Mouse (Mus musculus): Measurements from ENCODE around the gene Olfr645. TPM values are rescaled to one million over a fixed set of nuclear protein-coding genes. Genes with fewer than 3 reads are reported as not detected.

The Olfr645 gene
- 0.07 TPM for polyA plus RNA-seq (2014; fragmentation: Illumina TruSeq; extraction: RNeasy Lipid Tissue Mini Kit (QIAGEN cat#74804); ENCODE audit: low read depth, low replicate concordance)

GRCm38 (mm10) chr7:104085365-104085764 is at the start of gene Olfr645:
TSS of gene Olfr645 (minus strand) at chr7:104085465.

GRCm38 (mm10) chr7:104129726-104130125 is 44.5 kb upstream of the Olfr645 start, which contains the start of gene Ubqln5:
TSS of gene Ubqln5 (minus strand) at chr7:104129826.

GRCm38 (mm10) chr7:104104757-104104972 is 19.4 kb upstream of the Olfr645 start, which contains the start of gene Olfr646:
TSS of gene Olfr646 (plus strand) at chr7:104104873.

GRCm38 (mm10) chr7:104071769-104072168 is 13.5 kb downstream of the Olfr645 start, which contains the start of gene Olfr644:
TSS of gene Olfr644 (minus strand) at chr7:104071869.

GRCm38 (mm10) chr7:104061345-104061744 is 23.9 kb downstream of the Olfr645 start, which contains the start of gene 4930516K23Rik:
TSS of gene 4930516K23Rik (minus strand) at chr7:104061445.

GRCm38 (mm10) chr7:104052566-104052965 is 32.7 kb downstream of the Olfr645 start, which contains the start of gene Olfr642:
TSS of gene Olfr642 (minus strand) at chr7:104052666.

GRCm38 (mm10) chr7:104035145-104035544 is 50.1 kb downstream of the Olfr645 start, which contains the start of gene Olfr641:
TSS of gene Olfr641 (plus strand) at chr7:104035445.

Other genes with a start within 250 kb of the Olfr645 start
- gene Hbb-bh2, start 244.9 kb downstream of the Olfr645 start, polyA plus RNA-seq (2014; fragmentation: Illumina TruSeq; extraction: RNeasy Lipid Tissue Mini Kit (QIAGEN cat#74804); ENCODE audit: low read depth, low replicate concordance) = not detected
- not detected for gene Hbb-bh1, start 242.3 kb downstream of the Olfr645 start, polyA plus RNA-seq (2014; fragmentation: Illumina TruSeq; extraction: RNeasy Lipid Tissue Mini Kit (QIAGEN cat#74804); ENCODE audit: low read depth, low replicate concordance)
- not detected for gene Hbb-y, start 232.2 kb downstream of the Olfr645 start, polyA plus RNA-seq (2014; fragmentation: Illumina TruSeq; extraction: RNeasy Lipid Tissue Mini Kit (QIAGEN cat#74804); ENCODE audit: low read depth, low replicate concordance)
- not detected for gene Olfr66, start 199.2 kb downstream of the Olfr645 start, polyA plus RNA-seq (2014; fragmentation: Illumina TruSeq; extraction: RNeasy Lipid Tissue Mini Kit (QIAGEN cat#74804); ENCODE audit: low read depth, low replicate concordance)
- not detected for gene Olfr64, start 191.0 kb downstream of the Olfr645 start, polyA plus RNA-seq (2014; fragmentation: Illumina TruSeq; extraction: RNeasy Lipid Tissue Mini Kit (QIAGEN cat#74804); ENCODE audit: low read depth, low replicate concordance)
- gene Olfr65, start 182.0 kb downstream of the Olfr645 start, polyA plus RNA-seq (2014; fragmentation: Illumina TruSeq; extraction: RNeasy Lipid Tissue Mini Kit (QIAGEN cat#74804); ENCODE audit: low read depth, low replicate concordance) = not detected
- not detected for gene Olfr631, start 156.6 kb downstream of the Olfr645 start, polyA plus RNA-seq (2014; fragmentation: Illumina TruSeq; extraction: RNeasy Lipid Tissue Mini Kit (QIAGEN cat#74804); ENCODE audit: low read depth, low replicate concordance)
- gene Olfr632, start 151.1 kb downstream of the Olfr645 start, polyA plus RNA-seq (2014; fragmentation: Illumina TruSeq; extraction: RNeasy Lipid Tissue Mini Kit (QIAGEN cat#74804); ENCODE audit: low read depth, low replicate concordance) = not detected
- gene Olfr633, start 141.0 kb downstream of the Olfr645 start, polyA plus RNA-seq (2014; fragmentation: Illumina TruSeq; extraction: RNeasy Lipid Tissue Mini Kit (QIAGEN cat#74804); ENCODE audit: low read depth, low replicate concordance) = not detected
- 0.03 TPM for gene Olfr635, start 114.3 kb downstream of the Olfr645 start, polyA plus RNA-seq (2014; fragmentation: Illumina TruSeq; extraction: RNeasy Lipid Tissue Mini Kit (QIAGEN cat#74804); ENCODE audit: low read depth, low replicate concordance)
- gene Olfr638, start 86.7 kb downstream of the Olfr645 start, polyA plus RNA-seq (2014; fragmentation: Illumina TruSeq; extraction: RNeasy Lipid Tissue Mini Kit (QIAGEN cat#74804); ENCODE audit: low read depth, low replicate concordance) = not detected
- gene Olfr639, start 68.2 kb downstream of the Olfr645 start, polyA plus RNA-seq (2014; fragmentation: Illumina TruSeq; extraction: RNeasy Lipid Tissue Mini Kit (QIAGEN cat#74804); ENCODE audit: low read depth, low replicate concordance) = 0.07 TPM
- gene Olfr640, start 59.9 kb downstream of the Olfr645 start, polyA plus RNA-seq (2014; fragmentation: Illumina TruSeq; extraction: RNeasy Lipid Tissue Mini Kit (QIAGEN cat#74804); ENCODE audit: low read depth, low replicate concordance) = not detected
- gene Olfr641, start 50.0 kb downstream of the Olfr645 start, polyA plus RNA-seq (2014; fragmentation: Illumina TruSeq; extraction: RNeasy Lipid Tissue Mini Kit (QIAGEN cat#74804); ENCODE audit: low read depth, low replicate concordance) = not detected
- gene Olfr642, start 32.8 kb downstream of the Olfr645 start, polyA plus RNA-seq (2014; fragmentation: Illumina TruSeq; extraction: RNeasy Lipid Tissue Mini Kit (QIAGEN cat#74804); ENCODE audit: low read depth, low replicate concordance) = 0.13 TPM
- gene 4930516K23Rik, start 24.0 kb downstream of the Olfr645 start, polyA plus RNA-seq (2014; fragmentation: Illumina TruSeq; extraction: RNeasy Lipid Tissue Mini Kit (QIAGEN cat#74804); ENCODE audit: low read depth, low replicate concordance) = 0.67 TPM
- not detected for gene Olfr644, start 13.6 kb downstream of the Olfr645 start, polyA plus RNA-seq (2014; fragmentation: Illumina TruSeq; extraction: RNeasy Lipid Tissue Mini Kit (QIAGEN cat#74804); ENCODE audit: low read depth, low replicate concordance)
- gene Olfr646, start 19.4 kb upstream of the Olfr645 start, polyA plus RNA-seq (2014; fragmentation: Illumina TruSeq; extraction: RNeasy Lipid Tissue Mini Kit (QIAGEN cat#74804); ENCODE audit: low read depth, low replicate concordance) = not detected
- 11.9 TPM for gene Ubqln5, start 44.4 kb upstream of the Olfr645 start, polyA plus RNA-seq (2014; fragmentation: Illumina TruSeq; extraction: RNeasy Lipid Tissue Mini Kit (QIAGEN cat#74804); ENCODE audit: low read depth, low replicate concordance)
- 0.60 TPM for gene Olfr643, start 51.9 kb upstream of the Olfr645 start, polyA plus RNA-seq (2014; fragmentation: Illumina TruSeq; extraction: RNeasy Lipid Tissue Mini Kit (QIAGEN cat#74804); ENCODE audit: low read depth, low replicate concordance)
- gene Ubqln3, start 57.8 kb upstream of the Olfr645 start, polyA plus RNA-seq (2014; fragmentation: Illumina TruSeq; extraction: RNeasy Lipid Tissue Mini Kit (QIAGEN cat#74804); ENCODE audit: low read depth, low replicate concordance) = 409 TPM
- 353 TPM for gene Ubqlnl, start 65.1 kb upstream of the Olfr645 start, polyA plus RNA-seq (2014; fragmentation: Illumina TruSeq; extraction: RNeasy Lipid Tissue Mini Kit (QIAGEN cat#74804); ENCODE audit: low read depth, low replicate concordance)
- gene Olfm5, start 79.4 kb upstream of the Olfr645 start, polyA plus RNA-seq (2014; fragmentation: Illumina TruSeq; extraction: RNeasy Lipid Tissue Mini Kit (QIAGEN cat#74804); ENCODE audit: low read depth, low replicate concordance) = not detected
- gene Olfr648, start 97.9 kb upstream of the Olfr645 start, polyA plus RNA-seq (2014; fragmentation: Illumina TruSeq; extraction: RNeasy Lipid Tissue Mini Kit (QIAGEN cat#74804); ENCODE audit: low read depth, low replicate concordance) = 0.17 TPM
- gene Olfr649, start 110.5 kb upstream of the Olfr645 start, polyA plus RNA-seq (2014; fragmentation: Illumina TruSeq; extraction: RNeasy Lipid Tissue Mini Kit (QIAGEN cat#74804); ENCODE audit: low read depth, low replicate concordance) = not detected
- 4.9 TPM for gene Trim6, start 133.3 kb upstream of the Olfr645 start, polyA plus RNA-seq (2014; fragmentation: Illumina TruSeq; extraction: RNeasy Lipid Tissue Mini Kit (QIAGEN cat#74804); ENCODE audit: low read depth, low replicate concordance)
- 2.3 TPM for gene Trim34a, start 159.0 kb upstream of the Olfr645 start, polyA plus RNA-seq (2014; fragmentation: Illumina TruSeq; extraction: RNeasy Lipid Tissue Mini Kit (QIAGEN cat#74804); ENCODE audit: low read depth, low replicate concordance)
- gene Trim5, start 202.6 kb upstream of the Olfr645 start, polyA plus RNA-seq (2014; fragmentation: Illumina TruSeq; extraction: RNeasy Lipid Tissue Mini Kit (QIAGEN cat#74804); ENCODE audit: low read depth, low replicate concordance) = 0.57 TPM
- 5.9 TPM for gene Trim12a, start 230.0 kb upstream of the Olfr645 start, polyA plus RNA-seq (2014; fragmentation: Illumina TruSeq; extraction: RNeasy Lipid Tissue Mini Kit (QIAGEN cat#74804); ENCODE audit: low read depth, low replicate concordance)
- 0.24 TPM for gene Trim34b, start 244.0 kb upstream of the Olfr645 start, polyA plus RNA-seq (2014; fragmentation: Illumina TruSeq; extraction: RNeasy Lipid Tissue Mini Kit (QIAGEN cat#74804); ENCODE audit: low read depth, low replicate concordance)

Data from testis, adult 10 weeks (tissue).